Mouse (Mus musculus) cerebellum, adult (tissue): ENCODE results near the gene Fam89a.

Source experiments
- ATAC-seq: cut with Nextera tagmentation; 2 replicates; pipeline ENCODE4 v1.9.2; 2017; ENCODE audit warnings: mild to moderate bottlenecking, moderate library complexity, mixed read lengths; ENCODE audit not compliant: insufficient number of reproducible peaks, low FRiP score, low TSS enrichment

The Fam89a gene

GRCm38 (mm10) chr8:124695424-124696100 is 56.1 kb downstream of the Fam89a start:
- no peak for ATAC-seq

- no peak for ATAC-seq
Observed at GRCm38 (mm10) chr8:124691706-124692105, 59.9 kb downstream of the Fam89a start.
